Mouse (Mus musculus): ENCODE measurements around the gene Runx1. TPM values are rescaled to one million over a fixed set of nuclear protein-coding genes. Genes with fewer than 3 reads are reported as not detected.

The Runx1 gene
- 70.6 TPM for polyA plus RNA-seq (2017; shearing (Covaris generic))

DNA sequence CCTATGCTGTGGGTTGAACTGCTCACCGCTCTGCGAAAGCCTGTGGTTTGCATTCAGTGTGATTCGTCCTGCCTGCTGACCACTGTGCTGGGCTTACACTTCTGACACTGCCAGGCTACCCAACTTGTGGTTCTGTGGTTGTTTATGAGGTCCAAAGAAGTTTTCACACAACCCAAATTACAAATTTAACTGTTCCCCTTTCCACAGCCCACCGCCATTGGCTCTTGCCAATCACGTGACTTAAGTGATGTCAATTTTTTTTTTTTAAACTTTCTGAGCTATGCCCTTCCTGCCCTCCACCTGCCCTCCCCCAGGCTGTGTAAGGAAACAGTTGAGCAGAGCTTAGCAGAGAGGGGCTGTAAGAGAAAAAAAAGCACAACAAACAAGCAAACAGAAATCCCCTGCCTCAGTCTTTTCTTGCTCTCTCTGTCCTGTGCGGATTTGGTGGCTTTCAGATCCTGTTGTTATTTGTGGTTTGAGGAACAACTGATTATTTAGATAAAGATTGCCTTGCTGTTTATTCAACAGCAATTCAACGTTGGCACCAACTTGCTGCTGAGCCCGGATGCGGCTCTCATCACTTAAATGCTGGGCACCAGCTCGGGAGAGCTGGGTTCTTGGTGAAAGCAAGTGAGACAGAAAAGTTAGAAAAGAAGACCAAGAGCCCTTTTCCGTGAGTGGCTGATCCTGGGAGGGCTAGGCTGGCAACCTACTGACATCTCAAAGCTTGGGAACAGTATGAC lies at the start of gene Runx1:
TSS of gene Runx1 (minus strand) at position 242 of the 743 bp plus-strand sequence.

